Mouse (Mus musculus): ENCODE measurements around the gene Arhgef25. TPM values are rescaled to one million over a fixed set of nuclear protein-coding genes. Genes with fewer than 3 reads are reported as not detected.
"Not testable (repeated sequence)": the region's sequence is repeated elsewhere in the genome, so short reads cannot be mapped to it uniquely, and the experiment has no call there.

The Arhgef25 gene
- polyA plus RNA-seq, 1 experiment from 2014 or later, result 29.6 TPM

DNA sequence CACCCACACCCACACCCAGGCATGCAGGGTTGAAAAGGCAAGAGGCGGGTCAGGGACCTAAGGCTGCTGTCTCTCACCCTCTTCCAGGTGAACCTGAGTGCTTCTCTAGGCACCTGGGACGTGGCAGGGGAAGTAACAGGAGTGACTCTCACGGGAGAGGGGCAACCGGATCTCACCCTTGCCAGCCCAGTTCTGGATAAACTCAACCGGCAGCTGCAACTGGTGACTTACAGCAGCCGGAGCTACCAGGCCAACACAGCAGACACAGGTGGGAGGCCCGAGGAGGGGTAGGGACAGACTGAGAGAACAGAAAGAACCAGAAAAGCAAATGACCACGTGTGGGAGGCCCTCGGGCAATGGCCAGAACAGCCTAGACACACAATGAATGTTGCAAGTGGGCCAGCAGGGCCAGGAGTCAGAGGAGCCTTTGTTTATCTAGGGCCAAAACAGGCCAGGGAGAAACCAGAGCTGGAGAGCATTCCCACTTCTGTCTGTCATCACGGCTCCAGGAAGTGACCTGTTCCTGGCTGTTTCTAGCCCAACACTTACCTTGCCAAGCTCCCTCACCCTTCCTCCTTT is 22.2 kb downstream of the Arhgef25 start:
- Histone ChIP-seq H3K27ac (replicated peaks) (no peak overlapping the region), H3K36me3 (replicated peaks) (no peaks in the 10 kb centered on the region), H3K4me1 (peaks cover 51% of the 10 kb centered on the region), H3K27me3 (replicated peaks; ENCODE audit: low read depth, poor library complexity, severe bottlenecking) (peaks cover 97% of the 10 kb centered on the region), H3K9me3 (no peaks in the 10 kb centered on the region), H3K4me3 (no peak overlapping the region)
- peak; percentile 36 for DNase-seq (ENCODE audit: low spot score)
- WGBS, result 31% methylated on average over 10 of the region's 10 CpGs

DNA sequence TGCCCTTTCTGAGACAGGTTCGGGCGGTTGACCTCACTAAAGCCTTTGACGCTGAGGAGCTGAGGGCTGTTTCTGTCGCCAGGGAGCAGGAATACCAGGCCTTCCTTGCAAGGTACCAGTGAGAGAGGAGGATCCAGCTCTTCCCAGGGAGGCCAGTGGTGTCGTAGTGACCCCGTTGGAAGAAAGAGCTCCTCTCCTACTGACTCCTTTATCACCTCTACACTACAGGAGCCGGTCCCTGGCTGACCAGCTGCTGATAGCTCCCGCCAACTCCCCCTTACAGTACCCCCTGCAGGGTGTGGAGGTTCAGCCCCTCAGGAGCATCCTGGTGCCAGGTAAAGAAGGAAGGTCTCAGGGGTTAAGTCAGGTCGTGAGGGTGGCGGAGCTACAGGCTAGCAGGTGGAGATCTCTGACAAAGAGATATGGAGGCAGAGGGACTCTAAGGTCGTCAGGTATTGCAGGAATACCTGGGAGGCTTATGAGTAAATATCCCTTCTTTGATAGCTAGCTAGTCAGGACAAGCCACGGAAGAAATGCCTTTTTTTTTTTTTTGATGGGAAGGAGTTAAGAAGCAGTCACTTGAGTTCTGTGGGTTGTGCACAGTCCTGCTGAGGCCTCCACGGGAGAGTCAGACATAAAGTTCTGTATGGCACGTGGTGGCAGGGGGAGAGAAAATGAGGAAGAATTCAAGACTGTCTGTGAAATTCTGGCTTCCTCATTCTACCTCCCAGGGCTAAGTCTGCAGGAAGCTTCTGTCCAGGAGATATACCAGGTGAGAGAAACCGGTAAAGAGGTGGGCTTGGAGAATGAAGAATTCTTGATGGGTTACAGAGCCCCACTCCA is 22.9 kb downstream of the Arhgef25 start:
- Histone ChIP-seq H3K36me3 (replicated peaks) (no peaks in the 10 kb centered on the region), H3K9me3 (no peaks in the 10 kb centered on the region), H3K27ac (replicated peaks) (no peak overlapping the region), H3K27me3 (replicated peaks; ENCODE audit: low read depth, poor library complexity, severe bottlenecking) (peaks cover 94% of the 10 kb centered on the region), H3K4me3 (peak overlapping the region; percentile 72; the same call in 1 of the 2 replicates), H3K4me1 (peaks cover 51% of the 10 kb centered on the region)
- WGBS, result 17% methylated on average over 15 of the region's 15 CpGs
- DNase-seq (ENCODE audit: low spot score), result peak; percentile 27

- no peak for DNase-seq (ENCODE audit: low spot score)
- no peaks in the 10 kb centered on the region for H3K9me3 ChIP-seq
- H3K4me1 ChIP-seq, result peaks cover 51% of the 10 kb centered on the region
- peak overlapping the region; percentile 84; the same call in 1 of the 2 replicates for H3K27ac ChIP-seq (replicated peaks)
- H3K27me3 ChIP-seq (replicated peaks; ENCODE audit: low read depth, poor library complexity, severe bottlenecking), result peaks cover 88% of the 10 kb centered on the region
- H3K4me3 ChIP-seq, result peak overlapping the region; percentile 72
- WGBS, result 3% methylated on average over 11 of the region's 11 CpGs
- no peaks in the 10 kb centered on the region for H3K36me3 ChIP-seq (replicated peaks)
Observed at GRCm38 (mm10) chr10:127166404-127166715, 23.5 kb downstream of the Arhgef25 start.

DNA sequence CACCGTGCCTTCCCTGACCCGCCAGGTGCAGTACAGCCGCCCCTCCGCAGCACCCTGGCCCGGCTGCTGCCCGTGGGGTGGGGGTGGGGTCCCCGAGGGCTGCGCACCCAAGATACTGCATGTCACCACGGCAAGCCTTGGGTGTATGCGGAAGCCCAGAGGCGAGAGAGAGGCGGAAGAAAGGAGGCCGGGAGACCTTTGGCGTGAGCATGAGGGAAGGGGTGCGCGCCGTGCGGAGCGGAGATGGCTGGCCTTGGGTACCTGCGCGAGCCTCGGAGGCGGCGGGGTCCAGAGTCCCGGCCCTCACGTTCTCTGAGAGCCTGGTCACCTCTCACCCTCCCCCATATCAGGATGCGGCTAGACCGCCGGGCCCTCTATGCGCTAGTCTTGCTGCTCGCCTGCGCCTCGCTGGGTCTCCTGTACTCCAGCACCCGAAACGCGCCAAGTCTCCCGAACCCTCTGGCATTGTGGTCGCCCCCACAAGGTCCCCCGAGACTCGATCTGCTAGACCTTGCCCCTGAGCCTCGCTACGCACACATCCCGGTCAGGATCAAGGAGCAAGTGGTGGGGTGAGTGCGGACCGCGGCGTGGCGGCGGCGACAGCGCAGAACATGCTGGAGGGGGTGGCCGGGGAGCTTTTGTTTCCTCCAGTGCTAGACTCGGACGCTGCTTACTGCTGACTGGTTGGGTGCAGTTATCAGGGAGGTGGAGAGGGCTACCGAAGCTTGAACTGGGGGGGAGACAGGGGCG is 24.1 kb downstream of the Arhgef25 start:
- Histone ChIP-seq H3K9me3 (no peaks in the 10 kb centered on the region), H3K4me3 (peak overlapping the region; percentile 72), H3K27ac (replicated peaks) (peak overlapping the region; percentile 84), H3K36me3 (replicated peaks) (no peaks in the 10 kb centered on the region), H3K27me3 (replicated peaks; ENCODE audit: low read depth, poor library complexity, severe bottlenecking) (peaks cover 82% of the 10 kb centered on the region), H3K4me1 (peaks cover 46% of the 10 kb centered on the region)
- peak; percentile 66 for DNase-seq (ENCODE audit: low spot score)
- WGBS, result under 1% methylated on average over 56 of the region's 56 CpGs

- H3K9me3 ChIP-seq, result no peaks in the 10 kb centered on the region
- peak overlapping the region; percentile 72 for H3K4me3 ChIP-seq
- DNase-seq (ENCODE audit: low spot score), result no peak
- H3K36me3 ChIP-seq (replicated peaks), result no peaks in the 10 kb centered on the region
- H3K4me1 ChIP-seq, result peaks cover 41% of the 10 kb centered on the region
- under 1% methylated on average over 42 of the region's 42 CpGs for WGBS
- peak overlapping the region; percentile 84 for H3K27ac ChIP-seq (replicated peaks)
- H3K27me3 ChIP-seq (replicated peaks; ENCODE audit: low read depth, poor library complexity, severe bottlenecking), result peaks cover 77% of the 10 kb centered on the region
Observed at GRCm38 (mm10) chr10:127165354-127165653, 24.6 kb downstream of the Arhgef25 start.

DNA sequence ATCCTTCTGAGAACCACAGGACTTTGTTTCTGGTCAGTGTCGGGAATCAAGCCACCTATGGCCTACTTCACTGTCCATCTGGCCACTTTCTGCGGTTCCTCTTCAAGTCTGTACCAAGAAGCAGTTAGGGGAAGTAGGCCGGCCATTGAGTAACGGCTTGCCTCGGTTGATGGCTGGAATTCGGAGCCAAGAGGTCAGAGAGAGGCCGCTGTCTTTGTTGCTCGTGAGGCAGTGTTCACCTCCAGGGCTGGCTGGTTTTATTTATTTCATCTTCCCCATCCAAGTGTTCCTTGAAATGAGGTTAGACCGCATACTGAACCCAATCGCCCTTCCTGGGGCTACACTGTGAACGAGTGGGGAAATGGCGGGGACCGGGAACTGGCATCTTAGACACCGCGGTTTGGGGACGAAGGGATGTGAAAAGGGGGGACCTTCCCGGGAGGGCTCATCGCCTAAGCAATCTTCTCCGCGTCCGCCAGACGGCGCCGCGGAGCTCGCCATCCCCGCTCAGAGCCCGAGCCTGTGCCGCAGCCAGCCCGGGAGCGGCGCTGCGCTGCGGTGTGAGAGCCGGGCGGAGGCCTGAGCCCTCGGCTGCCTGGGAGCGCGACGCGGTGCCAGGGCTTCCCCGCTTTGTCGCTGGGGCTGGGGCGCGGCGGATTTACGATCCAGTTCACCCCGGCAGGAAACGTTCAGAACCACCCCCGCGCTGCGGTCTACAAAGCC is 25.1 kb downstream of the Arhgef25 start, which contains the start of gene B4galnt1:
B4galnt1 (plus strand) TSS at position 595 of the 723 bp plus-strand sequence.
- 2% methylated on average over 52 of the region's 52 CpGs for WGBS
- Histone ChIP-seq H3K9me3 (no peaks in the 10 kb centered on the region), H3K27me3 (replicated peaks; ENCODE audit: low read depth, poor library complexity, severe bottlenecking) (peaks cover 72% of the 10 kb centered on the region), H3K4me3 (peak within 1 kb of the TSS; percentile 72), H3K4me1 (peaks cover 36% of the 10 kb centered on the region), H3K36me3 (replicated peaks) (no peaks in the 10 kb centered on the region), H3K27ac (replicated peaks) (peak within 1 kb of the TSS; percentile 84)
- DNase-seq (ENCODE audit: low spot score), result peak; percentile 89

- Histone ChIP-seq H3K27me3 (replicated peaks; ENCODE audit: low read depth, poor library complexity, severe bottlenecking) (peaks cover 66% of the 10 kb centered on the region), H3K4me1 (peaks cover 33% of the 10 kb centered on the region), H3K27ac (replicated peaks) (no peak overlapping the region), H3K36me3 (replicated peaks) (no peaks in the 10 kb centered on the region), H3K9me3 (no peaks in the 10 kb centered on the region), H3K4me3 (peak overlapping the region; percentile 72; the same call in 1 of the 2 replicates)
- no peak for DNase-seq (ENCODE audit: low spot score)
- 92% methylated on average over 4 of the region's 4 CpGs for WGBS
Observed at GRCm38 (mm10) chr10:127164190-127164589, 25.7 kb downstream of the Arhgef25 start.

DNA sequence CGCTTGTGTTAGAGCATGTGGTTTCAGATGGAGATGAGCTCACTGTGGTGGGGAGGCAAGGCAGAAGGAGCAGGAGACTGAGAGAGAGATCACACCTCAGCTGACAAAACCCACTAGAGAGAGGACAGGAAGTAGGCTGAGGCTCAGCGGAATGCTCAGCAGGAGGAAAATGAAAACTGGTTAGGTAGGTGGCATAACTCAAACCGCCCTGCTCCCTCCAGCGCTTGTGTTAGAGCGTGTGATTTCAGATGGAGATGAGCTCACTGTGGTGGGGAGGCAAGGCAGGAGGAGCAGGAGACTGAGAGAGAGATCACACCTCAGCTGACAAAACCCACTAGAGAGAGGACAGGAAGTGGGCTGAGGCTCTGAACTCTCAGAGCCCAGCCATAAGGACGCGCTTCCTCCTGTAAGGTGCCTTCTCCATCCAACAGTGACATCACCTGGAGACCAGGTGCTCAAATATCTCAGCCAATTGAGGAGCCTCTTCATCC is 27.1 kb downstream of the Arhgef25 start:
- not testable (repeated sequence) for H3K36me3 ChIP-seq (replicated peaks); H3K9me3 ChIP-seq; DNase-seq (ENCODE audit: low spot score); H3K27ac ChIP-seq (replicated peaks); H3K4me3 ChIP-seq
- peaks cover 31% of the 10 kb centered on the region for H3K4me1 ChIP-seq
- 58% methylated on average over 7 of the region's 7 CpGs for WGBS
- peaks cover 52% of the 10 kb centered on the region for H3K27me3 ChIP-seq (replicated peaks; ENCODE audit: low read depth, poor library complexity, severe bottlenecking)

GRCm38 (mm10) chr10:127160728-127161127 is 29.2 kb downstream of the Arhgef25 start:
- Histone ChIP-seq H3K9me3 (no peaks in the 10 kb centered on the region), H3K27me3 (replicated peaks; ENCODE audit: low read depth, poor library complexity, severe bottlenecking) (peaks cover 31% of the 10 kb centered on the region), H3K4me3 (no peak overlapping the region), H3K36me3 (replicated peaks) (no peaks in the 10 kb centered on the region), H3K27ac (replicated peaks) (no peak overlapping the region), H3K4me1 (peaks cover 13% of the 10 kb centered on the region)
- DNase-seq (ENCODE audit: low spot score), result no peak
- WGBS, result 76% methylated on average over 3 of the region's 3 CpGs

GRCm38 (mm10) chr10:127160081-127160480 is 29.8 kb downstream of the Arhgef25 start:
- H3K9me3 ChIP-seq, result no peaks in the 10 kb centered on the region
- no peak for DNase-seq (ENCODE audit: low spot score)
- H3K36me3 ChIP-seq (replicated peaks), result no peaks in the 10 kb centered on the region
- peaks cover 7% of the 10 kb centered on the region for H3K4me1 ChIP-seq
- H3K27me3 ChIP-seq (replicated peaks; ENCODE audit: low read depth, poor library complexity, severe bottlenecking), result peaks cover 25% of the 10 kb centered on the region
- WGBS, result 89% methylated on average over 9 of the region's 9 CpGs
- H3K4me3 ChIP-seq, result no peak overlapping the region
- no peak overlapping the region for H3K27ac ChIP-seq (replicated peaks)

- 75% methylated on average over 3 of the region's 3 CpGs for WGBS
- Histone ChIP-seq H3K36me3 (replicated peaks) (no peaks in the 10 kb centered on the region), H3K4me3 (no peak overlapping the region), H3K27me3 (replicated peaks; ENCODE audit: low read depth, poor library complexity, severe bottlenecking) (peaks cover 9% of the 10 kb centered on the region), H3K4me1 (no peaks in the 10 kb centered on the region), H3K9me3 (no peaks in the 10 kb centered on the region), H3K27ac (replicated peaks) (no peak overlapping the region)
- no peak for DNase-seq (ENCODE audit: low spot score)
Observed at GRCm38 (mm10) chr10:127158471-127158870, 31.4 kb downstream of the Arhgef25 start.

DNA sequence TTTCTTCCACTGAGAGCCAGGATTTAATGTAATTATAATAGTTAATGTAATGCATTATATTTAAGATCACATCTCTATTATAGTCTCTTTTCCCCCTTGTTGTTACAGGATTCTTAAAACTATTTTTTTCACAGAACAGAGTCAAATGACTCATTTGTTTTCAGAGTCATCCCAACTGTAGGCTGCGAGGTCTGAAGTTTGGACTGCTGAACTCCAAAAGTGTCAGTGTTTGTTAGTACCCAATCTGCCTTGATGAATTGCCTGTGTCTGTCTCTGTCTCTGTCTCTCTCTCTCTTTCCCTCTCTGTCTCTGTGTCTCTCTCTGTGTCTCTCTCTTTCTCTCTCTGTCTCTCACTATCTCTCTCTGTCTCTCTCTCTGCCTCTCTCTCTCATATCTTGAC is 33.4 kb downstream of the Arhgef25 start:
- 89% methylated on average over 1 of the region's 1 CpGs for WGBS
- Histone ChIP-seq H3K27ac (replicated peaks) (no peak overlapping the region), H3K27me3 (replicated peaks; ENCODE audit: low read depth, poor library complexity, severe bottlenecking) (no peaks in the 10 kb centered on the region)

More for the DNA sequence above, 33.4 kb downstream of the Arhgef25 start:
- Histone ChIP-seq H3K4me1 (no peaks in the 10 kb centered on the region), H3K9me3 (no peaks in the 10 kb centered on the region), H3K36me3 (replicated peaks) (no peaks in the 10 kb centered on the region), H3K4me3 (no peak overlapping the region)
- DNase-seq (ENCODE audit: low spot score), result no peak

Data from embryonic facial prominence, embryonic 10.5 days (tissue).